Mouse (Mus musculus) spleen, adult 2 months (tissue): ENCODE data around the gene Slfn9.

Source experiments
- CTCF ChIP-seq: fragments of 200-500 bp; IDR thresholded peaks from 2 replicates; pipeline ENCODE4 v1.5.1; 2011; ENCODE audit warnings: mild to moderate bottlenecking, inconsistent platforms; ENCODE audit not compliant: insufficient read depth, insufficient read length, insufficient replicate concordance; ENCODE audit errors: extremely low read depth
- POLR2A ChIP-seq: fragments of 200-500 bp; IDR thresholded peaks from 2 replicates; pipeline ENCODE4 v1.6.1; 2011; ENCODE audit warnings: low read depth, low read length, inconsistent platforms

DNA sequence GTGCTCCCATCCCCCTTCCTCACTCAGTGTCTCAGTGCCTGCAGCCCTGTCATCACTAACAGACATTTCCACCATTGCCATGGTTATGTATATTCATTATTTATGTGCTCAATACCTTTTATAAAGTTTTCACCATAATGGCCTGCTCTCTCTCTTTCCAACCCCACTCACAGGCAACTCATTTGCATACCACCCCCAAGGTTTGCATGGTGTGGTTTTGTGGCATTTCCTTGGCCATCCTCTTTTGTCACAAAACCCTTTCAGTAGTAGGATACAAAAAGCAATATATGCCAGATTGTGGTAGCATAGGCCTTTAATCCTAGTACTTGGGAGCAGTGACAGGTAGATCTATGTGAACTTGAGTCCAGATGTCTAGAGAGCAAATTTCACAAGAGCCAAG is 24.5 kb upstream of the Slfn9 start:
- TF ChIP-seq POLR2A (no peak), CTCF (no peak)
